Mouse (Mus musculus): Measurements from ENCODE around the gene Podxl2. TPM values are rescaled to one million over a fixed set of nuclear protein-coding genes. Genes with fewer than 3 reads are reported as not detected.

Gene Podxl2
- polyA plus RNA-seq, 1 experiment: 7.7 TPM

- Histone ChIP-seq H3K36me3 (ENCODE audit: control insufficient read depth, insufficient read depth, low read length) (no peaks in the 10 kb centered on the region), H3K27me3 (ENCODE audit: control insufficient read depth, insufficient read depth, low read length) (no peaks in the 10 kb centered on the region), H3K4me1 (ENCODE audit: control insufficient read depth, insufficient read depth, insufficient read length) (no peaks in the 10 kb centered on the region), H3K27ac (ENCODE audit: insufficient read depth, low read length) (no peak overlapping the region), H3K4me3 (ENCODE audit: extremely low read depth, insufficient read depth, insufficient read length) (no peak overlapping the region)
- DNase-seq (ENCODE audit: low read depth in 1 of 2, low spot score in 2 of 2): no peak
- TF ChIP-seq POLR2A (IDR thresholded peaks at IDR 0.05; ENCODE audit: low read depth, low read length) (no peak), CTCF (IDR thresholded peaks at IDR 0.05; ENCODE audit: extremely low read depth, insufficient read depth, insufficient read length, insufficient replicate concordance) (no peak)
- 90% methylated on average over 7 of the region's 7 CpGs for WGBS
Observed at GRCm38 (mm10) chr6:88850034-88850433, 24.8 kb downstream of the Podxl2 start.

GRCm38 (mm10) chr6:88849270-88849669, 25.6 kb downstream of the Podxl2 start:
- Histone ChIP-seq H3K36me3 (ENCODE audit: control insufficient read depth, insufficient read depth, low read length) (no peaks in the 10 kb centered on the region), H3K4me1 (ENCODE audit: control insufficient read depth, insufficient read depth, insufficient read length) (no peaks in the 10 kb centered on the region), H3K27me3 (ENCODE audit: control insufficient read depth, insufficient read depth, low read length) (no peaks in the 10 kb centered on the region), H3K4me3 (ENCODE audit: extremely low read depth, insufficient read depth, insufficient read length) (no peak overlapping the region), H3K27ac (ENCODE audit: insufficient read depth, low read length) (no peak overlapping the region)
- DNase-seq (ENCODE audit: low read depth in 1 of 2, low spot score in 2 of 2): no peak
- 55% methylated on average over 4 of the region's 4 CpGs for WGBS
- TF ChIP-seq POLR2A (IDR thresholded peaks at IDR 0.05; ENCODE audit: low read depth, low read length): no peak
- peak; percentile 52 for TF ChIP-seq CTCF (IDR thresholded peaks at IDR 0.05; ENCODE audit: extremely low read depth, insufficient read depth, insufficient read length, insufficient replicate concordance)

GRCm38 (mm10) chr6:88847571-88847970, 27.3 kb downstream of the Podxl2 start:
- no peak for DNase-seq (ENCODE audit: low read depth in 1 of 2, low spot score in 2 of 2)
- WGBS: 71% methylated on average over 2 of the region's 2 CpGs
- Histone ChIP-seq H3K36me3 (ENCODE audit: control insufficient read depth, insufficient read depth, low read length) (no peaks in the 10 kb centered on the region), H3K27ac (ENCODE audit: insufficient read depth, low read length) (no peak overlapping the region), H3K27me3 (ENCODE audit: control insufficient read depth, insufficient read depth, low read length) (no peaks in the 10 kb centered on the region), H3K4me1 (ENCODE audit: control insufficient read depth, insufficient read depth, insufficient read length) (peaks cover 4% of the 10 kb centered on the region), H3K4me3 (ENCODE audit: extremely low read depth, insufficient read depth, insufficient read length) (no peak overlapping the region)
- TF ChIP-seq POLR2A (IDR thresholded peaks at IDR 0.05; ENCODE audit: low read depth, low read length): no peak
- no peak for TF ChIP-seq CTCF (IDR thresholded peaks at IDR 0.05; ENCODE audit: extremely low read depth, insufficient read depth, insufficient read length, insufficient replicate concordance)

GRCm38 (mm10) chr6:88844901-88845565, 29.8 kb downstream of the Podxl2 start:
- no peak overlapping the region for H3K4me3 ChIP-seq (ENCODE audit: extremely low read depth, insufficient read depth, insufficient read length)
- H3K36me3 ChIP-seq (ENCODE audit: control insufficient read depth, insufficient read depth, low read length): no peaks in the 10 kb centered on the region
- no peak for DNase-seq (ENCODE audit: low read depth in 1 of 2, low spot score in 2 of 2)
- no peak overlapping the region for H3K27ac ChIP-seq (ENCODE audit: insufficient read depth, low read length)
- TF ChIP-seq POLR2A (IDR thresholded peaks at IDR 0.05; ENCODE audit: low read depth, low read length) (no peak), CTCF (IDR thresholded peaks at IDR 0.05; ENCODE audit: extremely low read depth, insufficient read depth, insufficient read length, insufficient replicate concordance) (no peak)
- H3K4me1 ChIP-seq (ENCODE audit: control insufficient read depth, insufficient read depth, insufficient read length): peaks cover 8% of the 10 kb centered on the region
- 91% methylated on average over 7 of the region's 7 CpGs for WGBS
- no peaks in the 10 kb centered on the region for H3K27me3 ChIP-seq (ENCODE audit: control insufficient read depth, insufficient read depth, low read length)

- no peak overlapping the region for H3K27ac ChIP-seq (ENCODE audit: insufficient read depth, low read length)
- H3K36me3 ChIP-seq (ENCODE audit: control insufficient read depth, insufficient read depth, low read length): peaks cover 5% of the 10 kb centered on the region
- peaks cover 8% of the 10 kb centered on the region for H3K4me1 ChIP-seq (ENCODE audit: control insufficient read depth, insufficient read depth, insufficient read length)
- TF ChIP-seq POLR2A (IDR thresholded peaks at IDR 0.05; ENCODE audit: low read depth, low read length) (no peak), CTCF (IDR thresholded peaks at IDR 0.05; ENCODE audit: extremely low read depth, insufficient read depth, insufficient read length, insufficient replicate concordance) (no peak)
- H3K27me3 ChIP-seq (ENCODE audit: control insufficient read depth, insufficient read depth, low read length): no peaks in the 10 kb centered on the region
- no peak for DNase-seq (ENCODE audit: low read depth in 1 of 2, low spot score in 2 of 2)
- H3K4me3 ChIP-seq (ENCODE audit: extremely low read depth, insufficient read depth, insufficient read length): no peak overlapping the region
- 91% methylated on average over 9 of the region's 9 CpGs for WGBS
Observed at GRCm38 (mm10) chr6:88843781-88844725, 30.8 kb downstream of the Podxl2 start.

- DNase-seq (ENCODE audit: low read depth in 1 of 2, low spot score in 2 of 2): no peak
- peaks cover 10% of the 10 kb centered on the region for H3K36me3 ChIP-seq (ENCODE audit: control insufficient read depth, insufficient read depth, low read length)
- no peaks in the 10 kb centered on the region for H3K27me3 ChIP-seq (ENCODE audit: control insufficient read depth, insufficient read depth, low read length)
- TF ChIP-seq POLR2A (IDR thresholded peaks at IDR 0.05; ENCODE audit: low read depth, low read length) (no peak), CTCF (IDR thresholded peaks at IDR 0.05; ENCODE audit: extremely low read depth, insufficient read depth, insufficient read length, insufficient replicate concordance) (no peak)
- H3K4me3 ChIP-seq (ENCODE audit: extremely low read depth, insufficient read depth, insufficient read length): peak overlapping the region; percentile 93; the same call in 1 of the 2 replicates
- no peak overlapping the region for H3K27ac ChIP-seq (ENCODE audit: insufficient read depth, low read length)
- peaks cover 8% of the 10 kb centered on the region for H3K4me1 ChIP-seq (ENCODE audit: control insufficient read depth, insufficient read depth, insufficient read length)
- WGBS: 83% methylated on average over 7 of the region's 7 CpGs
Observed at GRCm38 (mm10) chr6:88843241-88843640, 31.6 kb downstream of the Podxl2 start.

Data from spleen, adult 2 months (tissue).